Mouse (Mus musculus): Measurements from ENCODE around the gene Abca2. TPM values are rescaled to one million over a fixed set of nuclear protein-coding genes. Genes with fewer than 3 reads are reported as not detected.
A peak's percentile ranks its signal among the peaks of the same experiment; 100 is the strongest.

Abca2 gene
- polyA plus RNA-seq, 1 experiment = 0.11 TPM

- Histone ChIP-seq H3K36me3 (ENCODE audit: control insufficient read depth) (no peaks in the 10 kb centered on the region), H3K4me1 (ENCODE audit: control insufficient read depth) (peaks cover under 1% of the 10 kb centered on the region), H3K27me3 (ENCODE audit: control insufficient read depth) (peaks cover 14% of the 10 kb centered on the region), H3K9me3 (ENCODE audit: control insufficient read depth, low read length) (peaks cover 7% of the 10 kb centered on the region), H3K4me3 (replicated peaks) (no peak within 1 kb of the TSS)
- TF ChIP-seq GATA1 (IDR thresholded peaks at IDR 0.05; ENCODE audit: low read length) (no peak), TAL1 (IDR thresholded peaks at IDR 0.05; ENCODE audit: low read length) (no peak)
Observed at GRCm38 (mm10) chr2:25422587-25423410, 5.7 kb upstream of the Abca2 start, which contains the start of gene Fut7. Gene Fut7 (plus strand): TSS chr2:25423267.

- H3K9me3 ChIP-seq (ENCODE audit: control insufficient read depth, low read length) = peaks cover 7% of the 10 kb centered on the region
- TF ChIP-seq GATA1 (IDR thresholded peaks at IDR 0.05; ENCODE audit: low read length) (no peak), TAL1 (IDR thresholded peaks at IDR 0.05; ENCODE audit: low read length) (no peak)
- H3K4me1 ChIP-seq (ENCODE audit: control insufficient read depth) = peaks cover 8% of the 10 kb centered on the region
- peaks cover 15% of the 10 kb centered on the region for H3K27me3 ChIP-seq (ENCODE audit: control insufficient read depth)
- no peaks in the 10 kb centered on the region for H3K36me3 ChIP-seq (ENCODE audit: control insufficient read depth)
- H3K4me3 ChIP-seq (replicated peaks) = no peak overlapping the region
Observed at GRCm38 (mm10) chr2:25423626-25424025, 4.9 kb upstream of the Abca2 start.

- peaks cover 3% of the 10 kb centered on the region for H3K9me3 ChIP-seq (ENCODE audit: control insufficient read depth, low read length)
- no peak for TF ChIP-seq TAL1 (IDR thresholded peaks at IDR 0.05; ENCODE audit: low read length)
- TF ChIP-seq GATA1 (IDR thresholded peaks at IDR 0.05; ENCODE audit: low read length) = no peak
- peaks cover 16% of the 10 kb centered on the region for H3K4me1 ChIP-seq (ENCODE audit: control insufficient read depth)
- H3K27me3 ChIP-seq (ENCODE audit: control insufficient read depth) = peaks cover 33% of the 10 kb centered on the region
- no peak overlapping the region for H3K4me3 ChIP-seq (replicated peaks)
- no peaks in the 10 kb centered on the region for H3K36me3 ChIP-seq (ENCODE audit: control insufficient read depth)
Observed at GRCm38 (mm10) chr2:25425481-25425880, 3.0 kb upstream of the Abca2 start.

GRCm38 (mm10) chr2:25426721-25427191 is 1.7 kb upstream of the Abca2 start:
- peaks cover 37% of the 10 kb centered on the region for H3K27me3 ChIP-seq (ENCODE audit: control insufficient read depth)
- no peaks in the 10 kb centered on the region for H3K36me3 ChIP-seq (ENCODE audit: control insufficient read depth)
- H3K9me3 ChIP-seq (ENCODE audit: control insufficient read depth, low read length) = no peaks in the 10 kb centered on the region
- TF ChIP-seq TAL1 (IDR thresholded peaks at IDR 0.05; ENCODE audit: low read length) (no peak), GATA1 (IDR thresholded peaks at IDR 0.05; ENCODE audit: low read length) (no peak)
- H3K4me3 ChIP-seq (replicated peaks) = no peak overlapping the region
- peaks cover 16% of the 10 kb centered on the region for H3K4me1 ChIP-seq (ENCODE audit: control insufficient read depth)

- no peak for TF ChIP-seq TAL1 (IDR thresholded peaks at IDR 0.05; ENCODE audit: low read length)
- TF ChIP-seq GATA1 (IDR thresholded peaks at IDR 0.05; ENCODE audit: low read length) = no peak
- H3K4me3 ChIP-seq (replicated peaks) = no peak overlapping the region
- peaks cover 37% of the 10 kb centered on the region for H3K27me3 ChIP-seq (ENCODE audit: control insufficient read depth)
- no peaks in the 10 kb centered on the region for H3K36me3 ChIP-seq (ENCODE audit: control insufficient read depth)
- H3K4me1 ChIP-seq (ENCODE audit: control insufficient read depth) = peaks cover 19% of the 10 kb centered on the region
- H3K9me3 ChIP-seq (ENCODE audit: control insufficient read depth, low read length) = no peaks in the 10 kb centered on the region
Observed at GRCm38 (mm10) chr2:25427256-25427655, 1.2 kb upstream of the Abca2 start.

- H3K36me3 ChIP-seq (ENCODE audit: control insufficient read depth) = no peaks in the 10 kb centered on the region
- peaks cover 23% of the 10 kb centered on the region for H3K4me1 ChIP-seq (ENCODE audit: control insufficient read depth)
- H3K4me3 ChIP-seq (replicated peaks) = peak overlapping the region; percentile 65
- no peaks in the 10 kb centered on the region for H3K9me3 ChIP-seq (ENCODE audit: control insufficient read depth, low read length)
- no peak for TF ChIP-seq TAL1 (IDR thresholded peaks at IDR 0.05; ENCODE audit: low read length)
- no peak for TF ChIP-seq GATA1 (IDR thresholded peaks at IDR 0.05; ENCODE audit: low read length)
- peaks cover 32% of the 10 kb centered on the region for H3K27me3 ChIP-seq (ENCODE audit: control insufficient read depth)
Observed at GRCm38 (mm10) chr2:25429435-25430180, 1.1 kb downstream of the Abca2 start.

GRCm38 (mm10) chr2:25430395-25431233 is 2.1 kb downstream of the Abca2 start:
- Histone ChIP-seq H3K4me3 (replicated peaks) (no peak overlapping the region), H3K9me3 (ENCODE audit: control insufficient read depth, low read length) (no peaks in the 10 kb centered on the region), H3K36me3 (ENCODE audit: control insufficient read depth) (no peaks in the 10 kb centered on the region; the same call in 1 of the 2 replicates), H3K27me3 (ENCODE audit: control insufficient read depth) (peaks cover 23% of the 10 kb centered on the region), H3K4me1 (ENCODE audit: control insufficient read depth) (peaks cover 23% of the 10 kb centered on the region)
- TF ChIP-seq TAL1 (IDR thresholded peaks at IDR 0.05; ENCODE audit: low read length) (no peak), GATA1 (IDR thresholded peaks at IDR 0.05; ENCODE audit: low read length) (no peak)

GRCm38 (mm10) chr2:25431308-25431855 is 2.9 kb downstream of the Abca2 start:
- no peaks in the 10 kb centered on the region; the same call in 1 of the 2 replicates for H3K36me3 ChIP-seq (ENCODE audit: control insufficient read depth)
- H3K27me3 ChIP-seq (ENCODE audit: control insufficient read depth) = peaks cover 23% of the 10 kb centered on the region
- peaks cover 23% of the 10 kb centered on the region for H3K4me1 ChIP-seq (ENCODE audit: control insufficient read depth)
- no peaks in the 10 kb centered on the region for H3K9me3 ChIP-seq (ENCODE audit: control insufficient read depth, low read length)
- no peak overlapping the region for H3K4me3 ChIP-seq (replicated peaks)
- TF ChIP-seq TAL1 (IDR thresholded peaks at IDR 0.05; ENCODE audit: low read length) (no peak), GATA1 (IDR thresholded peaks at IDR 0.05; ENCODE audit: low read length) (no peak)

Data from erythroblast, embryonic 14.5 days (primary cell).